Comparison of ENCODE assay signal across 9 mouse cellular contexts in the genomic region with DNA sequence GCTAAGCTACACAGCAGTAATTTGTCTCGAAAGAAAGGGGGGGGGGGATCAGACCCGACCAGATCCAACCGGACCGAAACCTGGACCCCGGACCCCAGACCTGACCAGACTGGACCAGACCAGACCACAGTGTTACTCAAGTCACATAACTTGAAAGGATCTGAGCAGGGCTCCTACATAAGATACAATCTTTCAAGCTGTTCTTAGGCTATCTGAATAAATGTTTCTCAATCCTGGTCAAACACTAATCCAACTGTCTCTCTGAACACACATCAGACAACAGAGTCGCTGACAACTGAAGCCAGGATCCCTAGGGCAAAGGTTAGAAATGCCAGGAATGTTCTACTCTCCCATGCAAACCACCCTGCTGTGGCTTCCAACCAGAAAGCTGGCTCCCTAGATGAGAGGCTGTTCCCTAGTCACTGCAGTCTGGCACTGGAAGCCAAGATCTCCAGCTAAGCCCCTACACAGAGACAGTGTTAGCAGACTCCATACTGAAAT. TPM values are rescaled to one million over a fixed set of nuclear protein-coding genes. Genes with fewer than 3 reads are reported as not detected.
DNase-seq lines count a peak whose midpoint lies in the region; ATAC-seq lines count a peak whose summit lies in the region.
"Had no signal": no experiment of that assay in that cellular context is flagged by ENCODE, and none has a peak within 500 bp of the region (broad histone marks: within the 10 kb centered on the region; RNA-seq: fewer than 3 reads in every experiment).

No protein-coding gene starts in this region.

- WGBS in liver, embryonic 16.5 days (ENCODE audit: insufficient replicate concordance) = 50% methylated on average over 6 of the region's 6 CpGs
- 68% methylated on average over 6 of the region's 6 CpGs for WGBS in midbrain, embryonic 10.5 days

- peak; percentile 87 for ATAC-seq in liver, embryonic 16.5 days (ENCODE audit: low read depth)

- no peaks in the 10 kb centered on the region for H3K36me3 ChIP-seq in liver, embryonic 16.5 days (ENCODE audit: control insufficient read depth, insufficient read depth)
- H3K36me3 ChIP-seq in midbrain, embryonic 10.5 days = no peaks in the 10 kb centered on the region

- no peak overlapping the region for H3K4me3 ChIP-seq in liver, embryonic 16.5 days (ENCODE audit: low read depth, low read length)
- no peak overlapping the region for H3K4me3 ChIP-seq in midbrain, embryonic 10.5 days
- H3K4me3 ChIP-seq: megakaryocyte, embryonic 14.5 days had no signal

- H3K9me3 ChIP-seq in liver, embryonic 16.5 days (replicated peaks; ENCODE audit: control insufficient read depth, low read length) = no peaks in the 10 kb centered on the region
- H3K9me3 ChIP-seq in midbrain, embryonic 10.5 days (replicated peaks) = no peaks in the 10 kb centered on the region
- H3K9me3 ChIP-seq: megakaryocyte, embryonic 14.5 days had no signal

- DNase-seq in cerebellum, adult 18-20 months = peak; percentile 28 to 38
- DNase-seq in cerebellum, postnatal 4 days (ENCODE audit: low spot score in 2 of 2) = no peak
- peak; percentile 87 for DNase-seq in R1 (ENCODE audit: low read depth, low spot score)
- DNase-seq in kidney, adult 11 months = peak; percentile 85
- DNase-seq in midbrain, embryonic 10.5 days (ENCODE audit: low spot score) = no peak
- DNase-seq in thymus, postnatal 4 days = no peak
- DNase-seq in thymus, postnatal 0 days (ENCODE audit: low spot score) = no peak

- H3K27me3 ChIP-seq in liver, embryonic 16.5 days (ENCODE audit: control insufficient read depth, insufficient read depth, low read depth, low read length) = no peaks in the 10 kb centered on the region
- H3K27me3 ChIP-seq in midbrain, embryonic 10.5 days (ENCODE audit: low read depth, poor library complexity, severe bottlenecking) = no peaks in the 10 kb centered on the region
- H3K27me3 ChIP-seq: megakaryocyte, embryonic 14.5 days had no signal

- peak overlapping the region; percentile 52; the same call in 1 of the 2 replicates for H3K27ac ChIP-seq in liver, embryonic 16.5 days (ENCODE audit: low read length)
- no peak overlapping the region for H3K27ac ChIP-seq in midbrain, embryonic 10.5 days (replicated peaks)

- no peak overlapping the region for H3K9ac ChIP-seq in liver, embryonic 16.5 days (ENCODE audit: low read depth, low read length)

- H3K4me1 ChIP-seq in liver, embryonic 16.5 days (ENCODE audit: control insufficient read depth, low read depth, low read length) = no peaks in the 10 kb centered on the region; the same call in 1 of the 2 replicates
- peaks cover 7% of the 10 kb centered on the region; the same call in 1 of the 2 replicates for H3K4me1 ChIP-seq in midbrain, embryonic 10.5 days

- H3K4me2 ChIP-seq in liver, embryonic 16.5 days (ENCODE audit: low read depth, low read length) = no peak overlapping the region

RNA-seq across cellular contexts. Expression of gene Rapgef2, which starts 24.5 kb away (rescaled TPM):
- 1.0 and 1.4 TPM in 2 replicates for polyA plus RNA-seq in liver, embryonic 16.5 days (2015; fragmentation: Nextera tagmentation; extraction: Ambion mirVana)
- 3.9 and 5.0 TPM in 2 replicates for polyA plus RNA-seq in midbrain, embryonic 10.5 days (2016; fragmentation: Nextera tagmentation; extraction: Ambion mirVana)
- 4.3 and 5.7 TPM in 2 replicates for polyA plus RNA-seq in thymus, postnatal 0 days (2015; fragmentation: Nextera tagmentation; extraction: Ambion mirVana)

Comparison
In these comparisons a context has a peak if more than half of its experiments do, and no peak if none do; other contexts are left out.
1. DNase-seq: peak in cerebellum, adult 18-20 months (2 of 2), R1 (single experiment) and kidney, adult 11 months (single experiment); none in cerebellum, postnatal 4 days (0 of 2), midbrain, embryonic 10.5 days (single experiment), thymus, postnatal 4 days (single experiment) and thymus, postnatal 0 days (single experiment).